Mouse (Mus musculus) layer of hippocampus, postnatal 25 days (tissue): ENCODE data around the gene Cyp2d26. TPM values are rescaled to one million over a fixed set of nuclear protein-coding genes. Genes with fewer than 3 reads are reported as not detected.

ENCODE experiments used
- DNase-seq, 2 experiments: peaks; one replicate each; pipeline ENCODE4 v3.0.0; 2022; ENCODE audit warnings: mixed read lengths in 2 of 2, low spot score in 1 of 2; ENCODE audit errors: extremely low spot score in 1 of 2
- microRNA-seq, 2 experiments: library from miRNA; unstranded; fragments of <30 nt; microRNA quantifications; one replicate each; pipeline ENCODE4 v1.2.0; 2021
- total RNA-seq, 2 experiments: library from RNA; stranded (reverse); gene quantifications; 2 replicates each; pipeline ENCODE4 v1.2.3; 2021

The Cyp2d26 gene
- total RNA-seq, 2 experiments from 2014 or later, result not detected

- no peak for DNase-seq
Measured at GRCm38 (mm10) chr15:82764881-82765280, 29.2 kb downstream of the Cyp2d26 start.

GRCm38 (mm10) chr15:82763631-82764420, 30.3 kb downstream of the Cyp2d26 start, which contains the start of gene Cyp2d40:
Gene Cyp2d40, minus strand, starts transcription at chr15:82764183.
- DNase-seq, result no peak

- DNase-seq, result no peak
Measured at GRCm38 (mm10) chr15:82748141-82748540, 46.0 kb downstream of the Cyp2d26 start.

DNA sequence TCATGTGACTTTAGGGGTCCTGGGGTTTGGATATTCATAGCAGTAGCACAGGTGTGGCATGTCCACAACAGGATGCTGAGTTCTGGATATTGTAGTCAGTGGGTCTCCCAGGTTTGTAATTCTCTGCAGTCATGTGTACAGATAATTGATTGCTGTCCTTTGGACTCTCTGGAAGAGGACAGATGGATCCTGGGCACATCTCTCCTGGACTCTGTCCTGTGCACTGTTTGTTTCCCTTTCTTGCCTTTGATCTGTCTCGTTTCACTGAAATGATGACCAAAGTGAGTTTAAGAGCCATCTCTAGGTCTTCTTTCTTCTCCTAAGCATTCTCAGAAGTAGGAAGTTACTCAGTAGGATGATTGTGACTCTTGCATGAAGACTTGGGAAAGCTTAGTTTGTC, 46.6 kb downstream of the Cyp2d26 start:
- DNase-seq, result no peak

Small RNA genes lying within 50 kb of the gene (microRNA-seq; reads per million reads assigned to microRNA genes)
- gene Gm27618, result 0 reads per million in 2 experiments

Other genes with a start within 250 kb of the Cyp2d26 start
- not detected for gene Cyp2d12, start 239.2 kb downstream of the Cyp2d26 start, total RNA-seq
- not detected for gene Cyp2d34, start 173.3 kb downstream of the Cyp2d26 start, total RNA-seq
- not detected for gene Cyp2d40, start 30.1 kb downstream of the Cyp2d26 start, total RNA-seq
- 100 to 1,000 TPM; 213 TPM for gene Tcf20, start 193.6 kb upstream of the Cyp2d26 start, total RNA-seq
- 1 to 10 TPM; 2.5 to 2.7 TPM for gene Nfam1, start 239.0 kb upstream of the Cyp2d26 start, total RNA-seq